Mouse (Mus musculus) midbrain, embryonic 14.5 days (tissue): ENCODE results near the gene Zfp943. TPM values are rescaled to one million over a fixed set of nuclear protein-coding genes. Genes with fewer than 3 reads are reported as not detected.
"Not testable (repeated sequence)": the region's sequence is repeated elsewhere in the genome, so short reads cannot be mapped to it uniquely, and the experiment has no call there.

Experiments
- ATAC-seq: fragments of 200-750 bp; cut with Nextera tagmentation; 2 replicates; pipeline ENCODE4 v1.8.0; 2017; ENCODE audit warnings: moderate number of reproducible peaks, moderate library complexity; ENCODE audit not compliant: low FRiP score, low TSS enrichment
- DNase-seq: peaks from one replicate; pipeline ENCODE4 v3.0.0-alpha.2; 2015
- H3K27ac ChIP-seq: fragments of 300-500 bp; sonication (generic); replicated peaks from 2 replicates; pipeline ENCODE4 v1.5.1; 2014; ENCODE audit warnings: mild to moderate bottlenecking, low read depth, low read length, moderate library complexity
- H3K27me3 ChIP-seq: fragments of 300-500 bp; sonication (generic); 2 replicates; pipeline ENCODE4 v1.6.1; 2014; ENCODE audit warnings: low read length, control low read depth, mixed read lengths; ENCODE audit not compliant: control insufficient read depth, insufficient read depth
- H3K36me3 ChIP-seq: fragments of 300-500 bp; sonication (generic); 2 replicates; pipeline ENCODE4 v1.6.1; 2014; ENCODE audit warnings: low read length, control low read depth; ENCODE audit not compliant: control insufficient read depth, insufficient read depth
- H3K4me1 ChIP-seq: fragments of 300-500 bp; sonication (generic); 2 replicates; pipeline ENCODE4 v1.6.1; 2014; ENCODE audit warnings: mild to moderate bottlenecking, antibody characterized with exemption, low read length, control low read depth; ENCODE audit not compliant: control insufficient read depth, insufficient read depth
- H3K4me2 ChIP-seq: fragments of 300-500 bp; sonication (generic); 2 replicates; pipeline ENCODE4 v1.6.1; 2014; ENCODE audit warnings: mild to moderate bottlenecking, low read length, moderate library complexity
- H3K4me3 ChIP-seq: fragments of 300-500 bp; sonication (generic); replicated peaks from 2 replicates; pipeline ENCODE4 v1.5.1; 2014; ENCODE audit warnings: low read depth, low read length
- H3K9ac ChIP-seq: fragments of 300-500 bp; sonication (generic); replicated peaks from 2 replicates; pipeline ENCODE4 v1.6.1; 2014; ENCODE audit warnings: mild to moderate bottlenecking, low read length, moderate library complexity
- H3K9me3 ChIP-seq: fragments of 300-500 bp; sonication (generic); 2 replicates; pipeline ENCODE4 v1.6.1; 2016; ENCODE audit warnings: low read length, control low read depth, mixed read lengths; ENCODE audit not compliant: control insufficient read depth
- WGBS: fragments of 180-500 bp; shearing (Covaris S2); extraction: QIAGEN DNeasy Blood & Tissue Kit; methylation state at CpG from one replicate; pipeline ENCODE4 v1.1.7; 2014; 5-methylcytosine and 5-hydroxymethylcytosine counted together
- polyA plus RNA-seq: library from polyadenylated mRNA; unstranded; fragments of >200 nt; fragmentation: Nextera tagmentation; extraction: Ambion mirVana; gene quantifications from 2 replicates; pipeline ENCODE4 v1.2.1, GENCODE M21; 2014

The Zfp943 gene
- polyA plus RNA-seq: 22.5 and 25.0 TPM in 2 replicates

GRCm38 (mm10) chr17:21962107-21962907 is at the start of gene Zfp943, which contains the start of gene Zfp942:
Gene Zfp943 (plus strand): TSS chr17:21962552.
Gene Zfp942 (minus strand): TSS chr17:21962464.
- ATAC-seq (peak; percentile 97), DNase-seq (peak; percentile 82)
- H3K27me3 ChIP-seq, H3K9me3 ChIP-seq, H3K36me3 ChIP-seq, H3K4me1 ChIP-seq: not testable (repeated sequence)
- WGBS: under 1% methylated on average over 40 of the region's 55 CpGs
- peak within 1 kb of the TSS; percentile 64 for H3K4me3 ChIP-seq
- peak within 1 kb of the TSS; percentile 80 for H3K9ac ChIP-seq
- H3K4me2 ChIP-seq: peak within 1 kb of the TSS; percentile 61
- H3K27ac ChIP-seq: peak within 1 kb of the TSS; percentile 86

- Histone ChIP-seq H3K9ac (no peak overlapping the region; the same call in 1 of the 2 replicates), H3K4me3 (peak overlapping the region; percentile 64), H3K4me2 (peak overlapping the region; percentile 54), H3K36me3 (peaks cover 6% of the 10 kb centered on the region; the same call in 1 of the 2 replicates), H3K27ac (no peak overlapping the region), H3K27me3 (no peaks in the 10 kb centered on the region), H3K9me3 (peaks cover 1% of the 10 kb centered on the region; the same call in 1 of the 2 replicates), H3K4me1 (peaks cover 7% of the 10 kb centered on the region; the same call in 1 of the 2 replicates)
- DNase-seq: peak; percentile 4
- ATAC-seq: no peak
- 60% methylated on average over 4 of the region's 4 CpGs for WGBS
Observed at GRCm38 (mm10) chr17:21963302-21963701, 950 bp downstream of the Zfp943 start.

- not testable (repeated sequence) for H3K4me1 ChIP-seq, H3K27me3 ChIP-seq, ATAC-seq, H3K9me3 ChIP-seq, H3K36me3 ChIP-seq, H3K27ac ChIP-seq, H3K4me2 ChIP-seq, H3K9ac ChIP-seq, DNase-seq, H3K4me3 ChIP-seq
- 40% methylated on average over 1 of the region's 1 CpGs for WGBS
Observed at GRCm38 (mm10) chr17:22035594-22035993, 73.2 kb downstream of the Zfp943 start.

- Histone ChIP-seq H3K4me3 (no peak overlapping the region), H3K27me3 (no peaks in the 10 kb centered on the region), H3K4me2 (no peak overlapping the region), H3K36me3 (no peaks in the 10 kb centered on the region), H3K9ac (no peak overlapping the region), H3K4me1 (no peaks in the 10 kb centered on the region), H3K27ac (no peak overlapping the region), H3K9me3 (peaks cover 7% of the 10 kb centered on the region)
- DNase-seq (no peak), ATAC-seq (no peak; the same call in 1 of the 2 replicates)
- 71% methylated on average over 2 of the region's 2 CpGs for WGBS
Observed at GRCm38 (mm10) chr17:22049403-22049802, 87.1 kb downstream of the Zfp943 start.

GRCm38 (mm10) chr17:22053211-22053610 is 90.9 kb downstream of the Zfp943 start:
- Histone ChIP-seq H3K9me3 (peaks cover 7% of the 10 kb centered on the region), H3K36me3 (no peaks in the 10 kb centered on the region), H3K27ac (no peak overlapping the region), H3K27me3 (no peaks in the 10 kb centered on the region), H3K4me1 (no peaks in the 10 kb centered on the region), H3K4me2 (no peak overlapping the region), H3K9ac (no peak overlapping the region), H3K4me3 (no peak overlapping the region)
- 69% methylated on average over 2 of the region's 2 CpGs for WGBS
- DNase-seq (no peak), ATAC-seq (no peak)

- Histone ChIP-seq H3K36me3 (no peaks in the 10 kb centered on the region), H3K4me1 (no peaks in the 10 kb centered on the region), H3K9ac (peak overlapping the region; percentile 87), H3K27me3 (no peaks in the 10 kb centered on the region), H3K4me2 (peak overlapping the region; percentile 66), H3K9me3 (no peaks in the 10 kb centered on the region), H3K4me3 (peak overlapping the region; percentile 76), H3K27ac (peak overlapping the region; percentile 87)
- DNase-seq (peak; percentile 83), ATAC-seq (peak; percentile 92)
- WGBS: 1% methylated on average over 57 of the region's 57 CpGs
Observed at GRCm38 (mm10) chr17:22081031-22081631, 118.8 kb downstream of the Zfp943 start.

- WGBS: 25% methylated on average over 3 of the region's 3 CpGs
- H3K4me2 ChIP-seq, H3K27ac ChIP-seq, H3K36me3 ChIP-seq, H3K4me1 ChIP-seq, H3K27me3 ChIP-seq, ATAC-seq, H3K4me3 ChIP-seq, H3K9me3 ChIP-seq, H3K9ac ChIP-seq: not testable (repeated sequence)
- DNase-seq: peak; percentile 77
Observed at GRCm38 (mm10) chr17:22083224-22083623, 120.9 kb downstream of the Zfp943 start.

- Histone ChIP-seq H3K27ac (no peak overlapping the region), H3K4me3 (no peak overlapping the region), H3K9me3 (no peaks in the 10 kb centered on the region), H3K9ac (no peak overlapping the region), H3K4me1 (no peaks in the 10 kb centered on the region), H3K36me3 (no peaks in the 10 kb centered on the region), H3K4me2 (no peak overlapping the region), H3K27me3 (no peaks in the 10 kb centered on the region)
- ATAC-seq: no peak
- DNase-seq: no peak
Observed at GRCm38 (mm10) chr17:22118770-22119169, 156.4 kb downstream of the Zfp943 start.
